7 mouse cellular contexts compared by ENCODE assay signal in genomic region chr17:35121143-35121799, GRCm38 (mm10). TPM values are rescaled to one million over a fixed set of nuclear protein-coding genes. Genes with fewer than 3 reads are reported as not detected.
A peak's percentile ranks its signal among the peaks of the same experiment; 100 is the strongest.
DNase-seq lines count a peak whose midpoint lies in the region; ATAC-seq and TF ChIP-seq lines count a peak whose summit lies in the region.

TSS of gene Gpank1 (plus strand) at chr17:35121455.

- H3K4me2 ChIP-seq in intestine, postnatal 0 days (replicated peaks; ENCODE audit: low read depth) = peak within 1 kb of the TSS; percentile 92
- peak within 1 kb of the TSS; percentile 99 for H3K4me2 ChIP-seq in midbrain, embryonic 12.5 days (replicated peaks)

- peak; percentile 86 for ATAC-seq in intestine, postnatal 0 days
- peak; percentile 95 for ATAC-seq in midbrain, embryonic 12.5 days (ENCODE audit: low FRiP score, low read depth)

- peaks cover 54% of the 10 kb centered on the region for H3K36me3 ChIP-seq in embryonic facial prominence, embryonic 10.5 days (replicated peaks)
- peaks cover 29% of the 10 kb centered on the region for H3K36me3 ChIP-seq in intestine, postnatal 0 days (ENCODE audit: control insufficient read depth, insufficient read depth)
- H3K36me3 ChIP-seq in midbrain, embryonic 12.5 days = peaks cover 47% of the 10 kb centered on the region
- H3K36me3 ChIP-seq in small intestine, adult 2 months (ENCODE audit: control insufficient read depth, insufficient read depth, low read length) = peaks cover 30% of the 10 kb centered on the region

- WGBS in embryonic facial prominence, embryonic 10.5 days = under 1% methylated on average over 50 of the region's 50 CpGs
- WGBS in intestine, postnatal 0 days = 0% methylated on average over 50 of the region's 50 CpGs
- under 1% methylated on average over 50 of the region's 50 CpGs for WGBS in midbrain, embryonic 12.5 days
- WGBS in small intestine, adult 2 months = under 1% methylated on average over 50 of the region's 50 CpGs

- TF ChIP-seq POLR2A in small intestine, adult 2 months (IDR thresholded peaks at IDR 0.05; ENCODE audit: low read depth, low read length) = peak; percentile 49

- peak; percentile 98 for DNase-seq in adrenal gland, postnatal 10 days
- DNase-seq in embryonic facial prominence, embryonic 10.5 days (ENCODE audit: low spot score) = peak; percentile 99
- peak; percentile 81 for DNase-seq in gonadal fat pad, adult 2 months (ENCODE audit: low read depth)
- DNase-seq in left cerebral cortex, postnatal 4 days = peak; percentile 99

- H3K4me3 ChIP-seq in embryonic facial prominence, embryonic 10.5 days = peak within 1 kb of the TSS; percentile 98
- peak within 1 kb of the TSS; percentile 86 for H3K4me3 ChIP-seq in intestine, postnatal 0 days (ENCODE audit: low read depth, low read length)
- H3K4me3 ChIP-seq in midbrain, embryonic 12.5 days = peak within 1 kb of the TSS; percentile 96
- peak within 1 kb of the TSS; percentile 91 for H3K4me3 ChIP-seq in small intestine, adult 2 months (ENCODE audit: low read depth, low read length)

- TF ChIP-seq CTCF in intestine, postnatal 0 days (IDR thresholded peaks at IDR 0.05; ENCODE audit: low read depth) = no peak
- no peak for TF ChIP-seq CTCF in small intestine, adult 2 months (IDR thresholded peaks at IDR 0.05; ENCODE audit: extremely low read depth, insufficient read length, insufficient replicate concordance, low read depth, low read length)

- peak within 1 kb of the TSS; percentile 84 for H3K9ac ChIP-seq in intestine, postnatal 0 days (ENCODE audit: low read depth, low read length)
- H3K9ac ChIP-seq in midbrain, embryonic 12.5 days (replicated peaks) = peak within 1 kb of the TSS; percentile 96

- peak within 1 kb of the TSS; percentile 90 for H3K27ac ChIP-seq in embryonic facial prominence, embryonic 10.5 days (replicated peaks)
- H3K27ac ChIP-seq in intestine, postnatal 0 days (ENCODE audit: low read depth, low read length) = peak within 1 kb of the TSS; percentile 89
- peak within 1 kb of the TSS; percentile 93 for H3K27ac ChIP-seq in midbrain, embryonic 12.5 days (replicated peaks)
- peak within 1 kb of the TSS; percentile 90 for H3K27ac ChIP-seq in small intestine, adult 2 months (ENCODE audit: insufficient read depth, low read depth, low read length)

- intact Hi-C loops in left cerebral cortex, postnatal 4 days (cut with DNase I) = no loop called here

- H3K9me3 ChIP-seq in embryonic facial prominence, embryonic 10.5 days = no peaks in the 10 kb centered on the region
- no peaks in the 10 kb centered on the region for H3K9me3 ChIP-seq in intestine, postnatal 0 days (ENCODE audit: control insufficient read depth)
- no peaks in the 10 kb centered on the region for H3K9me3 ChIP-seq in midbrain, embryonic 12.5 days

- H3K27me3 ChIP-seq in embryonic facial prominence, embryonic 10.5 days (replicated peaks; ENCODE audit: low read depth, poor library complexity, severe bottlenecking) = no peaks in the 10 kb centered on the region
- no peaks in the 10 kb centered on the region for H3K27me3 ChIP-seq in intestine, postnatal 0 days (replicated peaks; ENCODE audit: control insufficient read depth, insufficient read depth, low read length)
- no peaks in the 10 kb centered on the region for H3K27me3 ChIP-seq in midbrain, embryonic 12.5 days
- no peaks in the 10 kb centered on the region for H3K27me3 ChIP-seq in small intestine, adult 2 months (ENCODE audit: control insufficient read depth, insufficient read depth, low read length)

- H3K4me1 ChIP-seq in embryonic facial prominence, embryonic 10.5 days = peaks cover 33% of the 10 kb centered on the region
- peaks cover 6% of the 10 kb centered on the region; the same call in 1 of the 2 replicates for H3K4me1 ChIP-seq in intestine, postnatal 0 days (replicated peaks; ENCODE audit: control insufficient read depth, insufficient read depth, low read length)
- H3K4me1 ChIP-seq in midbrain, embryonic 12.5 days = peaks cover 31% of the 10 kb centered on the region
- H3K4me1 ChIP-seq in small intestine, adult 2 months (ENCODE audit: control insufficient read depth, insufficient read depth, insufficient read length, low read length) = peaks cover 9% of the 10 kb centered on the region; the same call in 1 of the 2 replicates

RNA-seq across cellular contexts. Expression of gene Gpank1, which starts in this region (rescaled TPM):
- 10 to 100 TPM; 10.8 to 11.4 TPM for total RNA-seq in adrenal gland, postnatal 10 days (2021)
- 32.5 and 33.3 TPM in 2 replicates for polyA plus RNA-seq in embryonic facial prominence, embryonic 10.5 days (2016; fragmentation: Nextera tagmentation; extraction: Ambion mirVana)
- polyA plus RNA-seq in gonadal fat pad, adult 2 months (2012; rRNA removed) = 9.4 and 10.1 TPM in 2 replicates
- polyA plus RNA-seq in intestine, postnatal 0 days (2015; fragmentation: Nextera tagmentation; extraction: Ambion mirVana) = 15.0 and 16.6 TPM in 2 replicates
- 10 to 100 TPM; 10.7 to 12.1 TPM for total RNA-seq in left cerebral cortex, postnatal 4 days (2021)
- 22.2 and 26.4 TPM in 2 replicates for polyA plus RNA-seq in midbrain, embryonic 12.5 days (2016; fragmentation: Nextera tagmentation; extraction: Ambion mirVana)
- 10.5 and 25.3 TPM in 2 replicates for polyA plus RNA-seq in small intestine, adult 2 months (2012; rRNA removed)

Comparison
In these comparisons a context has a peak if more than half of its experiments do, and no peak if none do; other contexts are left out.
1. Peak in every context shown above with its lines: DNase-seq, ATAC-seq, H3K4me3 ChIP-seq and H3K27ac ChIP-seq.